Mouse (Mus musculus) embryonic facial prominence, embryonic 14.5 days (tissue): ENCODE data around the gene Slc27a5. TPM values are rescaled to one million over a fixed set of nuclear protein-coding genes. Genes with fewer than 3 reads are reported as not detected.

Source experiments
- ATAC-seq: fragments of 200-750 bp; cut with Nextera tagmentation; 2 replicates; pipeline ENCODE4 v1.8.0; 2017; ENCODE audit warnings: low read depth, moderate number of reproducible peaks, moderate TSS enrichment
- DNase-seq: peaks from one replicate; pipeline ENCODE4 v3.0.0-alpha.2; 2015; ENCODE audit warnings: low spot score
- H3K27ac ChIP-seq: fragments of 300-500 bp; sonication (generic); replicated peaks from 2 replicates; pipeline ENCODE4 v1.5.1; 2014; ENCODE audit warnings: low read depth, mild to moderate bottlenecking, low read length, moderate library complexity
- H3K27me3 ChIP-seq: fragments of 300-500 bp; sonication (generic); replicated peaks from 2 replicates; pipeline ENCODE4 v1.6.1; 2014; ENCODE audit warnings: low read length; ENCODE audit not compliant: control insufficient read depth, insufficient read depth
- H3K36me3 ChIP-seq: fragments of 300-500 bp; sonication (generic); 2 replicates; pipeline ENCODE4 v1.6.1; 2014; ENCODE audit warnings: low read length, mixed read lengths; ENCODE audit not compliant: control insufficient read depth, insufficient read depth
- H3K4me1 ChIP-seq: fragments of 300-500 bp; sonication (generic); 2 replicates; pipeline ENCODE4 v1.6.1; 2014; ENCODE audit warnings: antibody characterized with exemption, low read length; ENCODE audit not compliant: control insufficient read depth, insufficient read depth
- H3K4me2 ChIP-seq: fragments of 300-500 bp; sonication (generic); 2 replicates; pipeline ENCODE4 v1.6.1; 2014; ENCODE audit warnings: low read depth, mild to moderate bottlenecking, low read length, moderate library complexity, mixed read lengths
- H3K4me3 ChIP-seq: fragments of 300-500 bp; sonication (generic); 2 replicates; pipeline ENCODE4 v1.5.1; 2014; ENCODE audit warnings: low read depth, mild to moderate bottlenecking, low read length
- H3K9ac ChIP-seq: fragments of 300-500 bp; sonication (generic); 2 replicates; pipeline ENCODE4 v1.6.1; 2014; ENCODE audit warnings: low read depth, mild to moderate bottlenecking, low read length, moderate library complexity, mixed read lengths
- H3K9me3 ChIP-seq: fragments of 300-500 bp; sonication (generic); 2 replicates; pipeline ENCODE4 v1.6.1; 2016; ENCODE audit warnings: low read length; ENCODE audit not compliant: control insufficient read depth
- WGBS: fragments of 180-500 bp; shearing (Covaris S2); extraction: QIAGEN DNeasy Blood & Tissue Kit; methylation state at CpG from one replicate; pipeline ENCODE4 v1.1.7; 2014; 5-methylcytosine and 5-hydroxymethylcytosine counted together
- polyA plus RNA-seq: library from polyadenylated mRNA; unstranded; fragments of >200 nt; fragmentation: Nextera tagmentation; extraction: Ambion mirVana; gene quantifications from 2 replicates; pipeline ENCODE4 v1.2.1, GENCODE M21; 2014

Gene Slc27a5
- polyA plus RNA-seq, 1 experiment from 2014 or later: not detected

GRCm38 (mm10) chr7:13038621-13039169 is 40.7 kb upstream of the Slc27a5 start:
- H3K4me3 ChIP-seq: peak overlapping the region; percentile 69
- peak overlapping the region; percentile 99 for H3K27ac ChIP-seq
- 23% methylated on average over 15 of the region's 15 CpGs for WGBS
- H3K4me2 ChIP-seq: peak overlapping the region; percentile 90
- DNase-seq: peak; percentile 47
- ATAC-seq: no peak
- H3K9ac ChIP-seq: peak overlapping the region; percentile 98
- peaks cover 23% of the 10 kb centered on the region for H3K4me1 ChIP-seq
- no peaks in the 10 kb centered on the region for H3K9me3 ChIP-seq
- H3K36me3 ChIP-seq: peaks cover 17% of the 10 kb centered on the region
- H3K27me3 ChIP-seq: peaks cover 24% of the 10 kb centered on the region

DNA sequence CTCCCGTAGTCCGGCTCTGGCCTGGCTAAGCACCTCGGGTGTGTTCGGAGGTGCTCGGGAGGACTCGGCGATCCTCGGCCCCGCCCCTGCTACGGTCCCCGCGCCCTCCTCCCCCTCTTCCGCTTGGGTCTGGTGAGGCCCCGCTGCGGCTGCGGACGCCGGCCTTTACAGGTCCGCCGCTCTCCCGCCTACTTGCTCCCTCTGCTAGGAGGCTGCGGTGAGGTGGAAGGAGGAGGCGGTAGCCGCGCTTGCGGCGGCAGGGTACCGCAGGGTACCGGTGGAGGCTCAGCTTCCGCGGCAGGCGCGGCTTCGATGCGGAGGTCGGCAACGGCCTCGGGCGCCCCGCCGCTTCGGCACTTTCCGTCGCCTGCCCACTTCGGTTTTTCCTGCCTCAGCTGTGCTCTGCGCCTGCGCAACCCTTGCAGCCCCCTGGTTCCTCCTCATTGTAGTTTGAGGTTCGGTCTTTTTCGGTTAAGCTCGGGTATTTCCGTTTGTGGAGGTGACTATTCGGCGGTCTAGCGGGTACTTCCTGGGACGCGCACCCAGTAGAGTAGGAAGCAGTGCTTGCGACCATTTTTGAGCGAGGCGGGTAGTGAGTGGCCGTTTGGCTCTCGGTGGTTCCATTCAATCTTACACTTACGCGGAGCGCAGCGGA is 40.0 kb upstream of the Slc27a5 start, which contains the start of gene Ube2m:
Ube2m (minus strand) TSS at position 375 of the 655 bp plus-strand sequence.
- H3K36me3 ChIP-seq: peaks cover 17% of the 10 kb centered on the region
- H3K4me1 ChIP-seq: peaks cover 26% of the 10 kb centered on the region
- peaks cover 18% of the 10 kb centered on the region for H3K27me3 ChIP-seq

GRCm38 (mm10) chr7:13037366-13037765 is 39.4 kb upstream of the Slc27a5 start:
- Histone ChIP-seq H3K27ac (peak overlapping the region; percentile 99), H3K9me3 (no peaks in the 10 kb centered on the region), H3K4me3 (peak overlapping the region; percentile 69), H3K4me1 (peaks cover 26% of the 10 kb centered on the region), H3K27me3 (peaks cover 11% of the 10 kb centered on the region), H3K9ac (peak overlapping the region; percentile 98), H3K36me3 (peaks cover 22% of the 10 kb centered on the region), H3K4me2 (peak overlapping the region; percentile 90)
- no peak for DNase-seq
- ATAC-seq: no peak
- WGBS: 0% methylated on average over 29 of the region's 33 CpGs

More for the DNA sequence above, 40.0 kb upstream of the Slc27a5 start, which contains the start of gene Ube2m:
- peak within 1 kb of the TSS; percentile 99 for H3K27ac ChIP-seq
- peak within 1 kb of the TSS; percentile 98 for H3K9ac ChIP-seq
- no peaks in the 10 kb centered on the region for H3K9me3 ChIP-seq
- peak within 1 kb of the TSS; percentile 90 for H3K4me2 ChIP-seq
- peak within 1 kb of the TSS; percentile 69 for H3K4me3 ChIP-seq
- DNase-seq (peak; percentile 99), ATAC-seq (peak; percentile 91)
- WGBS: 0% methylated on average over 39 of the region's 65 CpGs

GRCm38 (mm10) chr7:13036806-13037205 is 38.8 kb upstream of the Slc27a5 start:
- 39% methylated on average over 4 of the region's 4 CpGs for WGBS

DNA sequence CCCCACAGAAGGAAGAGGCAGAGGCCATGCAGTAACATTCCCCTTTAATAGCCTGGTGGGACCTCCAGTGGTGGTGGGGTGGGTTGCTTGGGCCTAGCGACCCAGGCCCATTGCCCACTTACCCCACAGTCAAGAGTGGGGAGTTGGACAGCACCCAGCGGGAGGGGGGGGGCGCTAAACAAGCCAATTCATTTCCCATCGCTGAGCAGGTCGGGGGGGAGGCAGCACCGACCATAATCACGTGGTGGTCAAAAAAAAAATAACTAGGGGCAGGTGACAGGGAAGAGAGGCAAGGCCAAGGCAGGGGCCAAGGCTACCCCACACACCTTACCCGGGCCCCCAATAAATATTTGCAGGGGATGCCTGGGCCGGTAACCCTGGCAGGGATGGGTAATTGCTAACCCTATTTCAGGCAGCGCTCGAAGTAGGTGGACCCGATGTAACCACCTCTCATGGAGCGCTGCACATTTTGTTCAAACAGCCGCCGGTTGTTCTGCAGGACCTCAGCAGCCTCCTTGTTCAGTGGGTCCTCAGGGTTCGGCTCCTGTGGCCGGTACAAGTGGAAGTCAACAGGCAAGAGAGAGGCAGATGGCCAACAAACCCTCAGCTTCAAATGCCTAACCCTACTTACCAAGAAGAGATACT is 37.3 kb upstream of the Slc27a5 start:
- no peak for ATAC-seq
- Histone ChIP-seq H3K27ac (peak overlapping the region; percentile 93; the same call in 1 of the 2 replicates), H3K9me3 (no peaks in the 10 kb centered on the region), H3K27me3 (no peaks in the 10 kb centered on the region), H3K4me2 (peak overlapping the region; percentile 93), H3K9ac (no peak overlapping the region), H3K36me3 (peaks cover 42% of the 10 kb centered on the region), H3K4me1 (peaks cover 26% of the 10 kb centered on the region), H3K4me3 (peak overlapping the region; percentile 54; the same call in 1 of the 2 replicates)
- WGBS: 84% methylated on average over 17 of the region's 17 CpGs
- DNase-seq: no peak

More at GRCm38 (mm10) chr7:13036806-13037205, 38.8 kb upstream of the Slc27a5 start:
- DNase-seq: no peak
- H3K9ac ChIP-seq: peak overlapping the region; percentile 98
- H3K4me2 ChIP-seq: peak overlapping the region; percentile 90
- H3K4me1 ChIP-seq: peaks cover 26% of the 10 kb centered on the region
- H3K27me3 ChIP-seq: peaks cover 5% of the 10 kb centered on the region; the same call in 1 of the 2 replicates
- H3K36me3 ChIP-seq: peaks cover 28% of the 10 kb centered on the region
- H3K27ac ChIP-seq: peak overlapping the region; percentile 99
- ATAC-seq: no peak
- no peaks in the 10 kb centered on the region for H3K9me3 ChIP-seq
- peak overlapping the region; percentile 69 for H3K4me3 ChIP-seq

DNA sequence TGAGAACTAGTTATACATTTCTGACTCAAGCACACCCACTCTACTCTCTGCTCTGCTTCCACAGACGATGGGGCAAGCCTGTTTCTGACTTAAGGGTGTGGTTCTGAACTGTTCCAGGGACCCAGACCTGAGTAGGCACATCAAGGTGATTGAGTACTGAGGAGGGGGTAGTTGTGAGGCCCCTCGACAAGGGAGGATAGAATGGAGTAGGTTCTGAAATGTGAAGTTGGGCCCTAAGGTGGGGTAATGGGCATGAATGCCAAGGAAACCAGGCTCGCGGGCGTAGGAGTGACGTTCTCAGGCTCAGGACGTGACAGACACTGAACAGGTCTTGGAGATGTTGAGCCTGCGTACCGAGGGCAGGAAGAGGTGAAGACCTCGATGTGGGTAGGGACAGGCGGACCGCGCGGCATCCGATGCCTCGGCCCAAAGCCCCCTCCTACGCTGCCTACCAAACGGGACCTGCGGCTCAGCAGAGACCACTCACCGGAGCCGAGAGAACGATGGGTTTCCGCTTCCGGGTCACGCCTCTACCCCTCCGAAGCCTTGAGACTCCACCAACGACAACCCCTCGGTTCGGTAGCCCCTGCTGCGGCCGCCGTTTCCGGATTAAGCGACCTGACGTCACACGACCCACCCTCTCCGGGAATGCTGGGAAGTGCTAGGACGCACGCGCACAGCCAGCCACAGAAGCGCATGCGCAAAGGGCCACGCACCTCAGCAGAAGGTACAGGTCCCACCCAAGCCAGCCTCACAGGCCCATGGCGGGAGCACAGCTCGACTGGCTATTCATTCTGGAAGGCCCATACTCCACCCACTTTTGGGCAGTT is 36.4 kb upstream of the Slc27a5 start, which contains the start of gene Chmp2a:
Chmp2a (minus strand) TSS at position 660 of the 830 bp plus-strand sequence.
- H3K27me3 ChIP-seq: no peaks in the 10 kb centered on the region
- peaks cover 26% of the 10 kb centered on the region for H3K4me1 ChIP-seq
- peak within 1 kb of the TSS; percentile 93 for H3K4me2 ChIP-seq
- ATAC-seq (peak; percentile 84), DNase-seq (peak; percentile 98)
- WGBS: under 1% methylated on average over 32 of the region's 45 CpGs
- H3K9ac ChIP-seq: peak within 1 kb of the TSS; percentile 78
- peaks cover 52% of the 10 kb centered on the region for H3K36me3 ChIP-seq
- H3K9me3 ChIP-seq: no peaks in the 10 kb centered on the region
- peak within 1 kb of the TSS; percentile 93 for H3K27ac ChIP-seq
- H3K4me3 ChIP-seq: peak within 1 kb of the TSS; percentile 54

DNA sequence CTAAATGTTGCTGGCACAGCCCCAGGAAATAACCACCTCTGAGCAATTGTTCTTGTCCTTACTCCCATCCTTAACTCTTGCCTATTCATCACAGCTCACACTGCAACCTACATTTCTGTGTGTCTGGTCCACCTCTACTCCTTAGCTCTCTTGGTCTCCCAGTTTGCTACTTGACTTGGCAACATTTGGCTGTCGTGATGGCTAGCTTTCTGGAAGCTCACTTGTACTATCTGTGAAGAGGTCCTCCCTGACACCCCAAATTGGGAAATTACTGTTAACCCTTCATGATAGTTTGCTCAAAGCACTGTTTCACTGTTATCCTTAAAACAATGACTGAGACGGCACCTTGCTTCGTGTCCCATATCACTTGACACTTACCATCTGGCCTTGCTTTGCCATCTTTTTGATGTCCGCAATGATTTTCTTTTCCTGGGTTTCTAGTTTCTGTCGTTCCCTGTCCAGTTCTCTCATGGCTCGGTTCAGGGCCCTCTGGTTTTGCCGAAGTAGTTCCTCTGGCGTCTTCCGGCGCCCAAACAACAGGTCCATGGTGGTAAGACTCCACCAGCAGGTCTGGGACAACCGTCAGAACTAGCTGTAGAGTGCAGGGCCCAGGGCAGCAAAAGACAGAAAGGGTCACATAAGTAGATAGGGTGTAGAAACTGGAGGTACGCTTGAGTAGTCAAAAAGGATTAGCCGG is 35.6 kb upstream of the Slc27a5 start:
- Histone ChIP-seq H3K9me3 (no peaks in the 10 kb centered on the region), H3K4me2 (peak overlapping the region; percentile 93), H3K27ac (peak overlapping the region; percentile 93), H3K4me1 (peaks cover 18% of the 10 kb centered on the region), H3K27me3 (no peaks in the 10 kb centered on the region), H3K9ac (peak overlapping the region; percentile 78), H3K4me3 (peak overlapping the region; percentile 54), H3K36me3 (peaks cover 60% of the 10 kb centered on the region)
- ATAC-seq (no peak), DNase-seq (no peak)
- 41% methylated on average over 13 of the region's 13 CpGs for WGBS
